Mouse (Mus musculus) E14TG2a.4 (cell line): ENCODE measurements at regions not wholly inside any gene's neighbourhood (a gene's known extent, or its start where the extent isn't known, plus 50 kb on each side); places are given as distances from the start of the nearest gene placed in this dataset.

Experiments
- CTCF ChIP-seq: conservative IDR thresholded peaks from 2 replicates; pipeline ENCODE4 v1.5.1; 2014; ENCODE audit warnings: low read length
- NANOG ChIP-seq: IDR thresholded peaks from 2 replicates; pipeline ENCODE4 v1.6.1; 2014; ENCODE audit warnings: borderline replicate concordance, low read length, mixed read lengths
- POU5F1 ChIP-seq: IDR thresholded peaks from 2 replicates; pipeline ENCODE4 v1.6.1; 2014; ENCODE audit warnings: low read length, borderline replicate concordance

- TF ChIP-seq CTCF: no peak
- no peak for TF ChIP-seq POU5F1
- TF ChIP-seq NANOG: no peak
Observed at GRCm38 (mm10) chr14:39785090-39785489, 312.2 kb upstream of the Nrg3 start.
